Mouse (Mus musculus): Measurements from ENCODE around the gene Hist1h2bl. TPM values are rescaled to one million over a fixed set of nuclear protein-coding genes. Genes with fewer than 3 reads are reported as not detected.
"Not testable (repeated sequence)": the region's sequence is repeated elsewhere in the genome, so short reads cannot be mapped to it uniquely, and the experiment has no call there.

Hist1h2bl gene
- 100 to 1,000 TPM; 453 to 539 TPM for total RNA-seq (2021)
- long read RNA-seq, experiment 1 = 0 reads
- long read RNA-seq, experiment 2, partial matches to known transcripts = 0 of 1 reads
- long read RNA-seq, experiment 2, other reads (novel, unspliced or antisense) = 0 of 1 reads

DNA sequence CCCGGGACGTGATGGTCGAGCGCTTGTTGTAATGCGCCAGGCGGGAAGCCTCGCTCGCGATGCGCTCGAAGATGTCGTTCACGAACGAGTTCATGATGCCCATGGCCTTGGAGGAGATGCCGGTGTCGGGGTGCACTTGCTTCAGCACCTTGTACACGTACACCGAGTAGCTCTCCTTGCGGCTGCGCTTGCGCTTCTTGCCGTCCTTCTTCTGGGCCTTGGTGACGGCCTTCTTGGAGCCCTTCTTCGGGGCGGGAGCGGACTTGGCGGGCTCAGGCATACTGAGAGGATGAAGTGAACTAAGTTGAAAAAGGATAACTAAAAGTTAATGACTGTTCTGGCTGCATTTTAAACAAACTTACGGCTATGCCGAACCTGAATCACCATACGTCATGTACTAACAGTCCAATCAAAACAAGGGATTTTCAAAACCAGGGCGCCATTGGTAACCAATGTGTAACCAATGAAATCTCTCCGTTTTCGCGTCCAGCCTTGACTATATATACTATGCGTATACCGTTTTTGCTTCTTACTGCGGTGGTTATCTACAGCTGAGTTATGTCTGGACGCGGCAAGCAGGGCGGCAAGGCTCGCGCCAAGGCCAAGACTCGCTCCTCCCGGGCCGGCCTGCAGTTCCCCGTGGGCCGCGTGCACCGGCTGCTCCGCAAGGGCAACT, at the start of gene Hist1h2bl, which contains the start of gene Hist1h2ai:
Gene Hist1h2bl, minus strand, starts transcription at position 280 of the 676 bp plus-strand sequence.
Gene Hist1h2ai, plus strand, starts transcription at position 559 of the 676 bp plus-strand sequence.
- DNase-seq (ENCODE audit: low spot score in 2 of 2) = peak; percentile 27 to 65

GRCm38 (mm10) chr13:21755707-21756106, 39.8 kb upstream of the Hist1h2bl start:
- no peak for DNase-seq (ENCODE audit: low spot score in 2 of 2)

GRCm38 (mm10) chr13:21754294-21755001, 38.5 kb upstream of the Hist1h2bl start:
- DNase-seq (ENCODE audit: low spot score in 2 of 2) = not testable (repeated sequence)

- DNase-seq (ENCODE audit: low spot score in 2 of 2) = peak in 1 of 2 experiments; percentile 34
Observed at GRCm38 (mm10) chr13:21753524-21754285, 37.8 kb upstream of the Hist1h2bl start, which contains the start of the genes Hist1h2ak and Hist1h2bn. Gene Hist1h2ak (minus strand): TSS chr13:21753827. Gene Hist1h2bn (plus strand): TSS chr13:21754123.

GRCm38 (mm10) chr13:21753051-21753523, 37.1 kb upstream of the Hist1h2bl start:
- no peak for DNase-seq (ENCODE audit: low spot score in 2 of 2)

GRCm38 (mm10) chr13:21752356-21752755, 36.4 kb upstream of the Hist1h2bl start:
- DNase-seq (ENCODE audit: low spot score in 2 of 2) = no peak

DNA sequence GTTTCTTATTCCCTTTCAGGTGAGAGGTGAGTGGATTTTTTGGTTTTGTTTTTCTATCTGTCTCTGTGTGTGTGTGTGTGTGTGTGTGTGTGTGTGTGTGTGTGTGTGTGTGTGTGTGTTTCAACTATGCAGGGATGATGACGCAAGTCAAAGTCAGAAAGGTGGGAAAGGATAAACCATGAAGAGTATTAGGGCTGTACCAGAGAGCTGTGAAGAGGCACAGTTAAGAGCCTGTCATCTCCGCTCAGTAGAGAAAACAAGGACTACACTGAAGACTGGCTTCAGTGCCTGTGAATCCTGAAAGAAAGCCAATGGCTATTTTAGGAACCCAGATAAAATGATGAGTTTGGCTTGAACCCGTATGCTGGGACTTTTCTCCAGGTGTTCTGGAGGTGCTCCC, 35.9 kb upstream of the Hist1h2bl start:
- no peak for DNase-seq (ENCODE audit: low spot score in 2 of 2)

GRCm38 (mm10) chr13:21751417-21751816, 35.5 kb upstream of the Hist1h2bl start:
- DNase-seq (ENCODE audit: low spot score in 2 of 2) = no peak

GRCm38 (mm10) chr13:21750159-21751017, 34.4 kb upstream of the Hist1h2bl start, which contains the start of gene Hist1h4k:
Gene Hist1h4k (minus strand): TSS chr13:21750505.
- peak; percentile 82 to 84 for DNase-seq (ENCODE audit: low spot score in 2 of 2)

DNA sequence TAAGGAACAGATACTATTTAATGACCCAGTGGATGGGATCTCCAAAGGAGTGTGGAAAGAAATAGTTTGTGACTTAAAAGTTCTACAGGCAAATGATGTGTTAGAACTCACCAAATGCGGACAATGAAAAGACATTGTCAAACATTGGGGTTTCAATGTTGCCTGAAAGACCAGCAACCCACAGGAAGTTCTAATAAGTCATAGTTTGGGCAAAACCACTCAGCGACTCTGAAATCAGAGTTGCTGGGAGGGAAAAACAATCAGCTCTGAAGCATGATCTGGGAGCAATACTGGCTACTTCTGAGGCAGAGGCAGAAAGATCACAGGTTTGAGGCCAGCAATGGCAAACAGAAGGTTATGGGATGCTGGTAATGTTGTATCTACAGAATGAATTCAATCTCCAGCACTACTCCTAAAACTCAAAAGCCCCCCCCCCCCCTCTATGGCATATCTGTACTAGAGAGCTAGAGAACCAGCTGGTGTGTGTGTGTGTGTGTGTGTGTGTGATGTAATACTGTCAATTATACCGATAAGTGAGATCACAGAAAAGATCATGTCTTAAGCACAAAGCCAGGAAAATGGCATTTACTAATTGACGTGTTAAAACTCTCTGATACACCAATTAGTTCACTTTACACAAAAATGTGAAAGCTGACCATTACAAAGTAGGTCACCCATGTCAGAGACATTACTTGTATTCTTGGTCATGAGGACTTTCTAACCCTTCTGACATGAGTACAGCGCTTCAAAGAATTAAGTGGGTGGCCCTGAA, 33.6 kb upstream of the Hist1h2bl start:
- no peak for DNase-seq (ENCODE audit: low spot score in 2 of 2)

GRCm38 (mm10) chr13:21745006-21745405, 29.1 kb upstream of the Hist1h2bl start:
- DNase-seq (ENCODE audit: low spot score in 2 of 2) = no peak

- DNase-seq (ENCODE audit: low spot score in 2 of 2) = peak in 1 of 2 experiments; percentile 41
Observed at GRCm38 (mm10) chr13:21734906-21735767, 19.2 kb upstream of the Hist1h2bl start, which contains the start of gene Hist1h4j. Gene Hist1h4j (plus strand): TSS chr13:21735064.

- DNase-seq (ENCODE audit: low spot score in 2 of 2) = no peak
Observed at GRCm38 (mm10) chr13:21734010-21734905, 18.3 kb upstream of the Hist1h2bl start.

GRCm38 (mm10) chr13:21733466-21733865, 17.5 kb upstream of the Hist1h2bl start:
- no peak for DNase-seq (ENCODE audit: low spot score in 2 of 2)

GRCm38 (mm10) chr13:21729544-21729943, 13.6 kb upstream of the Hist1h2bl start:
- no peak for DNase-seq (ENCODE audit: low spot score in 2 of 2)

DNA sequence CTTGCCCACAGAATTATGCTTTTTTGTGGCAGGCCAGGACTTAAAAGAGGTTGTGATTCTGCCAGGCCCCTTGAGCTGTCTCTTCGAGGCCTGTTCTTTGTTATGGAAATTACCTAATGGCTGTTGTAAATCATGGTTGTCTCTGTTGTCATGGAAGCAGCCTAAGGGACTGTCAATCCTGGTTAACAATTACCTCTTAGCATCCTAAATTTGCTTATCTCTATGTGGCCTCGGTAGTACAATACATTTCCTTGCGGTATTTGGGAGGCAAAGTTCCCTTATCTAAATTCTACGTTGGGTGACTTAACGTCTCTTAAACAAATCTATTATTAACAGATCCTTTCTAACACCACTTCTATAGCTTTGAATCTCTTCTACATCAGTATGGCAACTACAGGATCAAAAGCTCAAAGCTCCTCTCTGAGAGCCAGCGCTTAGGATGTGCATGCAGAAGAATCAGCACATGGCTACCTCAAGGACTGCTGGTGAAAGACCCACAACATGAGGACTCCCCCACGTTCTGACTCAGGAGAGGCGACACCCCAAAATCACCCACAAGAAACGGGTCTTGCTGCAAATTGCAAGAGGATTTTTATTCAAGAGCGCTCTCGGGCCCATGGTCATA, 12.1 kb upstream of the Hist1h2bl start:
- DNase-seq (ENCODE audit: low spot score in 2 of 2) = no peak

Measured in adrenal gland, postnatal 4 days (tissue).